Mouse (Mus musculus) hindbrain, postnatal 0 days (tissue): Measurements from ENCODE around the gene Rims1. TPM values are rescaled to one million over a fixed set of nuclear protein-coding genes. Genes with fewer than 3 reads are reported as not detected.

Experiments used
- ATAC-seq: fragments of 200-750 bp; cut with Nextera tagmentation; 2 replicates; pipeline ENCODE4 v1.8.0; 2017; ENCODE audit warnings: mild to moderate bottlenecking, moderate TSS enrichment, moderate library complexity
- DNase-seq: peaks from one replicate; pipeline ENCODE4 v3.0.0-alpha.2; 2015; ENCODE audit warnings: low spot score
- H3K27ac ChIP-seq: fragments of 300-500 bp; sonication (generic); 2 replicates; pipeline ENCODE4 v1.5.1; 2014; ENCODE audit warnings: mild to moderate bottlenecking
- H3K27me3 ChIP-seq: fragments of 300-500 bp; sonication (generic); 2 replicates; pipeline ENCODE4 v1.6.1; 2014; ENCODE audit warnings: low read length, mixed read lengths; ENCODE audit not compliant: insufficient read depth
- H3K36me3 ChIP-seq: fragments of 300-500 bp; sonication (generic); 2 replicates; pipeline ENCODE4 v1.6.1; 2014; ENCODE audit warnings: low read length, mixed read lengths; ENCODE audit not compliant: insufficient read depth
- H3K4me1 ChIP-seq: fragments of 300-500 bp; sonication (generic); 2 replicates; pipeline ENCODE4 v1.6.1; 2014; ENCODE audit warnings: antibody characterized with exemption, low read length, mixed read lengths; ENCODE audit not compliant: insufficient read depth
- H3K4me2 ChIP-seq: fragments of 300-500 bp; sonication (generic); 2 replicates; pipeline ENCODE4 v1.6.1; 2014; ENCODE audit warnings: low read depth, mild to moderate bottlenecking, low read length, moderate library complexity, mixed read lengths
- H3K4me3 ChIP-seq: fragments of 300-500 bp; sonication (generic); 2 replicates; pipeline ENCODE4 v1.5.1; 2014; ENCODE audit warnings: low read length
- H3K9ac ChIP-seq: fragments of 300-500 bp; sonication (generic); replicated peaks from 2 replicates; pipeline ENCODE4 v1.6.1; 2014; ENCODE audit warnings: mild to moderate bottlenecking, low read length, moderate library complexity, mixed read lengths
- H3K9me3 ChIP-seq: fragments of 300-500 bp; sonication (generic); 2 replicates; pipeline ENCODE4 v1.6.1; 2016; ENCODE audit warnings: low read length, mixed read lengths
- CTCF ChIP-seq: IDR thresholded peaks from 2 replicates; pipeline ENCODE4 v1.5.1; 2016; ENCODE audit warnings: antibody characterized with exemption, control low read depth, low read depth
- WGBS: fragments of 180-500 bp; shearing (Covaris S2); extraction: QIAGEN DNeasy Blood & Tissue Kit; methylation state at CpG from one replicate; pipeline ENCODE4 v1.1.7; 2014; 5-methylcytosine and 5-hydroxymethylcytosine counted together
- polyA plus RNA-seq: library from polyadenylated mRNA; unstranded; fragments of >200 nt; fragmentation: Nextera tagmentation; extraction: Ambion mirVana; gene quantifications from 2 replicates; pipeline ENCODE4 v1.2.1, GENCODE M21; 2015
- total RNA-seq: library from RNA; depleted of rRNA; stranded (reverse); fragments of >200 nt; gene quantifications from 2 replicates; pipeline ENCODE4 v1.2.3, GENCODE M21; 2014

Rims1 gene
- total and polyA plus RNA-seq, 2 experiments from 2014 or later, result 21.2 to 51.9 TPM

- Histone ChIP-seq H3K4me2 (no peak overlapping the region), H3K27ac (no peak overlapping the region), H3K36me3 (no peaks in the 10 kb centered on the region), H3K9ac (no peak overlapping the region), H3K4me1 (no peaks in the 10 kb centered on the region), H3K27me3 (no peaks in the 10 kb centered on the region), H3K9me3 (no peaks in the 10 kb centered on the region), H3K4me3 (no peak overlapping the region)
- WGBS, result 80% methylated on average over 9 of the region's 9 CpGs
- ATAC-seq (no peak), DNase-seq (no peak)
- no peak for TF ChIP-seq CTCF
Measured at GRCm38 (mm10) chr1:22511614-22512013, 294.2 kb downstream of the Rims1 start.

- H3K9ac ChIP-seq, result no peak overlapping the region
- 45% methylated on average over 11 of the region's 11 CpGs for WGBS
- 0 out of 2 replicates have a peak overlapping the region, but pooled peaks have one; percentile 3 for H3K4me2 ChIP-seq
- ATAC-seq, result 0 out of 2 replicates have a peak, but pooled peaks have one; percentile 58
- no peak for DNase-seq
- no peaks in the 10 kb centered on the region for H3K4me1 ChIP-seq
- TF ChIP-seq CTCF, result no peak
- H3K9me3 ChIP-seq, result no peaks in the 10 kb centered on the region
- no peaks in the 10 kb centered on the region for H3K27me3 ChIP-seq
- H3K36me3 ChIP-seq, result no peaks in the 10 kb centered on the region
- no peak overlapping the region for H3K27ac ChIP-seq
- H3K4me3 ChIP-seq, result no peak overlapping the region
Measured at GRCm38 (mm10) chr1:22508735-22509615, 296.8 kb downstream of the Rims1 start.

GRCm38 (mm10) chr1:22487270-22487864 lies 318.4 kb downstream of the Rims1 start:
- no peak overlapping the region for H3K4me2 ChIP-seq
- 49% methylated on average over 7 of the region's 7 CpGs for WGBS
- H3K9me3 ChIP-seq, result no peaks in the 10 kb centered on the region
- no peak overlapping the region for H3K9ac ChIP-seq
- H3K4me3 ChIP-seq, result no peak overlapping the region
- H3K36me3 ChIP-seq, result no peaks in the 10 kb centered on the region
- peak; percentile 70 for TF ChIP-seq CTCF
- no peaks in the 10 kb centered on the region for H3K27me3 ChIP-seq
- no peak for ATAC-seq
- no peak overlapping the region for H3K27ac ChIP-seq
- peak; percentile 72 for DNase-seq
- no peaks in the 10 kb centered on the region for H3K4me1 ChIP-seq

- no peak overlapping the region for H3K4me2 ChIP-seq
- H3K27ac ChIP-seq, result no peak overlapping the region
- no peak for TF ChIP-seq CTCF
- H3K27me3 ChIP-seq, result no peaks in the 10 kb centered on the region
- no peak overlapping the region for H3K4me3 ChIP-seq
- H3K36me3 ChIP-seq, result no peaks in the 10 kb centered on the region
- no peaks in the 10 kb centered on the region for H3K9me3 ChIP-seq
- no peak for ATAC-seq
- DNase-seq, result no peak
- no peaks in the 10 kb centered on the region for H3K4me1 ChIP-seq
- WGBS, result 87% methylated on average over 2 of the region's 2 CpGs
- H3K9ac ChIP-seq, result no peak overlapping the region
Measured at GRCm38 (mm10) chr1:22476220-22476619, 329.6 kb downstream of the Rims1 start.

- Histone ChIP-seq H3K27ac (no peak overlapping the region), H3K4me3 (no peak overlapping the region), H3K27me3 (no peaks in the 10 kb centered on the region), H3K4me1 (no peaks in the 10 kb centered on the region), H3K36me3 (no peaks in the 10 kb centered on the region), H3K4me2 (no peak overlapping the region), H3K9ac (no peak overlapping the region), H3K9me3 (no peaks in the 10 kb centered on the region)
- no peak for DNase-seq
- 87% methylated on average over 3 of the region's 3 CpGs for WGBS
- no peak for ATAC-seq
- TF ChIP-seq CTCF, result no peak
Measured at GRCm38 (mm10) chr1:22467033-22467432, 338.8 kb downstream of the Rims1 start.

GRCm38 (mm10) chr1:22466597-22466996 lies 339.2 kb downstream of the Rims1 start:
- H3K27me3 ChIP-seq, result no peaks in the 10 kb centered on the region
- TF ChIP-seq CTCF, result no peak
- H3K4me3 ChIP-seq, result no peak overlapping the region
- ATAC-seq, result no peak
- no peak overlapping the region for H3K27ac ChIP-seq
- H3K9ac ChIP-seq, result no peak overlapping the region
- H3K36me3 ChIP-seq, result no peaks in the 10 kb centered on the region
- 26% methylated on average over 2 of the region's 2 CpGs for WGBS
- DNase-seq, result no peak
- H3K4me1 ChIP-seq, result no peaks in the 10 kb centered on the region
- H3K9me3 ChIP-seq, result no peaks in the 10 kb centered on the region
- H3K4me2 ChIP-seq, result no peak overlapping the region

- no peak overlapping the region for H3K9ac ChIP-seq
- TF ChIP-seq CTCF, result no peak
- H3K4me1 ChIP-seq, result no peaks in the 10 kb centered on the region
- WGBS, result 95% methylated on average over 2 of the region's 2 CpGs
- no peak overlapping the region for H3K4me3 ChIP-seq
- DNase-seq (no peak), ATAC-seq (no peak)
- no peaks in the 10 kb centered on the region for H3K27me3 ChIP-seq
- H3K4me2 ChIP-seq, result no peak overlapping the region
- H3K9me3 ChIP-seq, result no peaks in the 10 kb centered on the region
- H3K27ac ChIP-seq, result no peak overlapping the region
- no peaks in the 10 kb centered on the region; the same call in 1 of the 2 replicates for H3K36me3 ChIP-seq
Measured at GRCm38 (mm10) chr1:22424020-22424419, 381.8 kb downstream of the Rims1 start.
